In genomic region chr19:38029871-38030270, GRCm38 (mm10) we compare ENCODE assay signal across 14 mouse cellular contexts. TPM values are rescaled to one million over a fixed set of nuclear protein-coding genes. Genes with fewer than 3 reads are reported as not detected.
DNase-seq lines count a peak whose midpoint lies in the region; ATAC-seq and TF ChIP-seq lines count a peak whose summit lies in the region.
"Had no signal": no experiment of that assay in that cellular context is flagged by ENCODE, and none has a peak within 500 bp of the region (broad histone marks: within the 10 kb centered on the region; RNA-seq: fewer than 3 reads in every experiment).

No protein-coding gene starts in this region.

- peak overlapping the region; percentile 44 for H3K4me2 ChIP-seq in lung, embryonic 14.5 days
- H3K4me2 ChIP-seq: liver, embryonic 13.5 days had no signal

- no peak for DNase-seq in frontal cortex, postnatal 14 days (ENCODE audit: low spot score in 2 of 2)
- DNase-seq in lung, embryonic 14.5 days = peak; percentile 48
- no peak for DNase-seq in lung, postnatal 4 days
- peak; percentile 71 for DNase-seq in kidney, adult 2 months
- no peak for DNase-seq in c-Kit-positive CD71-positive TER-119-positive erythroid progenitor cells, embryonic 14.5 days (ENCODE audit: low spot score)
- no peak for DNase-seq in layer of hippocampus, adult 11-12 months (ENCODE audit: low spot score)
- DNase-seq: cerebellum, adult 2 months; heart, postnatal 4 days; liver, embryonic 13.5 days had no signal

- H3K4me1 ChIP-seq in lung, embryonic 14.5 days (ENCODE audit: insufficient read depth) = peaks cover 47% of the 10 kb centered on the region
- H3K4me1 ChIP-seq in kidney, adult 2 months (ENCODE audit: control insufficient read depth, insufficient read depth, low read length) = peaks cover 57% of the 10 kb centered on the region
- H3K4me1 ChIP-seq in small intestine, adult 2 months (ENCODE audit: control insufficient read depth, insufficient read depth, insufficient read length, low read length) = peaks cover 36% of the 10 kb centered on the region
- H3K4me1 ChIP-seq: neural tube, embryonic 12.5 days had no signal

- peak overlapping the region; percentile 94 for H3K27ac ChIP-seq in lung, embryonic 14.5 days (ENCODE audit: low read depth)
- H3K27ac ChIP-seq in kidney, adult 2 months (ENCODE audit: insufficient read depth, low read depth, low read length) = peak overlapping the region; percentile 86
- H3K27ac ChIP-seq in small intestine, adult 2 months (ENCODE audit: insufficient read depth, low read depth, low read length) = peak overlapping the region; percentile 73
- H3K27ac ChIP-seq: forebrain, embryonic 10.5 days; liver, embryonic 13.5 days; neural tube, embryonic 12.5 days had no signal

- H3K9me3 ChIP-seq in lung, embryonic 14.5 days (ENCODE audit: low read depth, low read length) = no peaks in the 10 kb centered on the region
- H3K9me3 ChIP-seq: forebrain, embryonic 10.5 days; liver, embryonic 13.5 days; midbrain, embryonic 10.5 days; neural tube, embryonic 12.5 days had no signal

- no peaks in the 10 kb centered on the region for H3K36me3 ChIP-seq in lung, embryonic 14.5 days (ENCODE audit: insufficient read depth)
- H3K36me3 ChIP-seq in kidney, adult 2 months (ENCODE audit: control insufficient read depth, insufficient read depth, low read length) = no peaks in the 10 kb centered on the region
- H3K36me3 ChIP-seq in small intestine, adult 2 months (ENCODE audit: control insufficient read depth, insufficient read depth, low read length) = no peaks in the 10 kb centered on the region
- H3K36me3 ChIP-seq: forebrain, embryonic 10.5 days; liver, embryonic 13.5 days; midbrain, embryonic 10.5 days; neural tube, embryonic 12.5 days had no signal

- peak overlapping the region; percentile 6 for H3K4me3 ChIP-seq in lung, embryonic 14.5 days (ENCODE audit: low read depth, low read length)
- H3K4me3 ChIP-seq in kidney, adult 2 months (ENCODE audit: insufficient read depth, low read depth, low read length) = peak overlapping the region; percentile 13; the same call in 1 of the 2 replicates
- no peak overlapping the region for H3K4me3 ChIP-seq in small intestine, adult 2 months (ENCODE audit: low read depth, low read length)
- H3K4me3 ChIP-seq: liver, embryonic 13.5 days; midbrain, embryonic 10.5 days; neural tube, embryonic 12.5 days had no signal

- H3K9ac ChIP-seq in lung, embryonic 14.5 days = 0 out of 2 replicates have a peak overlapping the region, but pooled peaks have one; percentile 1
- H3K9ac ChIP-seq: liver, embryonic 13.5 days; neural tube, embryonic 12.5 days had no signal

- H3K27me3 ChIP-seq in lung, embryonic 14.5 days (ENCODE audit: insufficient read depth, low read length) = no peaks in the 10 kb centered on the region
- H3K27me3 ChIP-seq in kidney, adult 2 months (replicated peaks; ENCODE audit: control insufficient read depth, insufficient read depth, low read length) = no peaks in the 10 kb centered on the region
- H3K27me3 ChIP-seq in small intestine, adult 2 months (ENCODE audit: control insufficient read depth, insufficient read depth, low read length) = no peaks in the 10 kb centered on the region
- H3K27me3 ChIP-seq: neural tube, embryonic 12.5 days had no signal

- no peak for TF ChIP-seq CTCF in lung, embryonic 14.5 days (IDR thresholded peaks at IDR 0.05; ENCODE audit: low read depth)
- no peak for TF ChIP-seq CTCF in kidney, adult 2 months (conservative IDR thresholded peaks at IDR 0.05; ENCODE audit: insufficient read depth, insufficient read length, low read depth, low read length)
- no peak for TF ChIP-seq CTCF in small intestine, adult 2 months (IDR thresholded peaks at IDR 0.05; ENCODE audit: extremely low read depth, insufficient read length, insufficient replicate concordance, low read depth, low read length)

- WGBS in lung, embryonic 14.5 days = 38% methylated on average over 3 of the region's 3 CpGs
- 8% methylated on average over 3 of the region's 3 CpGs for WGBS in kidney, adult 2 months
- WGBS in small intestine, adult 2 months = 48% methylated on average over 3 of the region's 3 CpGs

- peak; percentile 32 for ATAC-seq in frontal cortex, adult (ENCODE audit: low TSS enrichment)
- peak; percentile 1; the same call in 1 of the 2 replicates for ATAC-seq in lung, embryonic 14.5 days (ENCODE audit: insufficient read depth)

- TF ChIP-seq POLR2A in kidney, adult 2 months (IDR thresholded peaks at IDR 0.05; ENCODE audit: low read depth, low read length) = no peak
- TF ChIP-seq POLR2A in small intestine, adult 2 months (IDR thresholded peaks at IDR 0.05; ENCODE audit: low read depth, low read length) = no peak

RNA-seq across cellular contexts. Expression of gene Myof, which starts 13.5 kb away (rescaled TPM):
- polyA plus RNA-seq in lung, embryonic 14.5 days (2014; fragmentation: Nextera tagmentation; extraction: Ambion mirVana) = 37.9 and 41.0 TPM in 2 replicates
- 24.2 and 27.5 TPM in 2 replicates for polyA plus RNA-seq in kidney, adult 2 months (2012; rRNA removed)
- 4.8 and 4.9 TPM in 2 replicates for polyA plus RNA-seq in small intestine, adult 2 months (2012; rRNA removed)

RNA-seq across cellular contexts. Expression of gene Cep55, which starts 24.9 kb away (rescaled TPM):
- 44.5 and 47.7 TPM in 2 replicates for polyA plus RNA-seq in lung, embryonic 14.5 days (2014; fragmentation: Nextera tagmentation; extraction: Ambion mirVana)
- polyA plus RNA-seq in kidney, adult 2 months (2012; rRNA removed) = 0.14 and 0.15 TPM in 2 replicates
- 0.56 and 0.84 TPM in 2 replicates for polyA plus RNA-seq in small intestine, adult 2 months (2012; rRNA removed)

Comparison
In these comparisons a context has a peak if more than half of its experiments do, and no peak if none do; other contexts are left out.
1. DNase-seq: peak in lung, embryonic 14.5 days (single experiment) and kidney, adult 2 months (single experiment); none in frontal cortex, postnatal 14 days (0 of 2), lung, postnatal 4 days (0 of 2), c-Kit-positive CD71-positive TER-119-positive erythroid progenitor cells, embryonic 14.5 days (single experiment) and layer of hippocampus, adult 11-12 months (single experiment).
2. RNA of gene Cep55, which starts 24.9 kb away (polyA plus RNA-seq): 44.5 to 47.7 TPM in lung, embryonic 14.5 days; 0.56 to 0.84 TPM in small intestine, adult 2 months and 0.14 to 0.15 TPM in kidney, adult 2 months; every median in the first group is over 10 times any median in the second.
3. Peak in every context shown above with its lines, with median percentiles within 50 percentile points of each other: H3K27ac ChIP-seq.